Mouse (Mus musculus) mature B cell (primary cell): ENCODE measurements at regions not wholly inside any gene's neighbourhood (a gene's known extent, or its start where the extent isn't known, plus 50 kb on each side); places are given as distances from the start of the nearest gene placed in this dataset.
"Not testable (repeated sequence)": the region's sequence is repeated elsewhere in the genome, so short reads cannot be mapped to it uniquely, and the experiment has no call there.

Experiments
- in situ Hi-C: fragments of 300-500 bp; cut with MboI; formaldehyde crosslinking; loops from 2 replicates; pipeline ENCODE4 v1.14.3; 2019

- in situ Hi-C loops, result no loop called here
Observed at GRCm38 (mm10) chr12:117379103-117379850, 137.0 kb upstream of the Rapgef5 start.

GRCm38 (mm10) chr12:117380836-117381235, 135.4 kb upstream of the Rapgef5 start:
- in situ Hi-C loops, result no loop called here

GRCm38 (mm10) chr12:117382727-117383126, 133.6 kb upstream of the Rapgef5 start:
- in situ Hi-C loops, result not testable (repeated sequence)

- in situ Hi-C loops, result no loop called here
Observed at GRCm38 (mm10) chr12:117385072-117385666, 131.1 kb upstream of the Rapgef5 start.

GRCm38 (mm10) chr12:117385697-117386096, 130.6 kb upstream of the Rapgef5 start:
- in situ Hi-C loops, result no loop called here

- in situ Hi-C loops, result no loop called here
Observed at GRCm38 (mm10) chr12:117386957-117387356, 129.3 kb upstream of the Rapgef5 start.

- in situ Hi-C loops, result no loop called here
Observed at GRCm38 (mm10) chr12:117389516-117390347, 126.5 kb upstream of the Rapgef5 start.

GRCm38 (mm10) chr12:117397512-117397911, 118.8 kb upstream of the Rapgef5 start:
- in situ Hi-C loops, result no loop called here

GRCm38 (mm10) chr12:117403513-117404156, 112.6 kb upstream of the Rapgef5 start:
- in situ Hi-C loops, result loop anchor here (10.0 kb wide), 1 partner anchor 361 kb away; no protein-coding TSS in a partner anchor

GRCm38 (mm10) chr12:117404157-117404752, 112.0 kb upstream of the Rapgef5 start:
- in situ Hi-C loops, result loop anchor here (10.0 kb wide), 1 partner anchor 361 kb away; no protein-coding TSS in a partner anchor

GRCm38 (mm10) chr12:117406832-117407231, 109.4 kb upstream of the Rapgef5 start:
- in situ Hi-C loops, result loop anchor here (10.0 kb wide), 1 partner anchor 358 kb away; no protein-coding TSS in a partner anchor

GRCm38 (mm10) chr12:117410604-117411003, 105.7 kb upstream of the Rapgef5 start:
- in situ Hi-C loops, result no loop called here

GRCm38 (mm10) chr12:117412257-117412656, 104.0 kb upstream of the Rapgef5 start:
- in situ Hi-C loops, result no loop called here

GRCm38 (mm10) chr12:117412779-117413505, 103.3 kb upstream of the Rapgef5 start:
- in situ Hi-C loops, result no loop called here

- in situ Hi-C loops, result no loop called here
Observed at GRCm38 (mm10) chr12:117414020-117414419, 102.3 kb upstream of the Rapgef5 start.

- in situ Hi-C loops, result no loop called here
Observed at GRCm38 (mm10) chr12:117415146-117415545, 101.1 kb upstream of the Rapgef5 start.

GRCm38 (mm10) chr12:117417991-117418390, 98.3 kb upstream of the Rapgef5 start:
- in situ Hi-C loops, result no loop called here

- in situ Hi-C loops, result no loop called here
Observed at GRCm38 (mm10) chr12:117422315-117422978, 93.8 kb upstream of the Rapgef5 start.

- in situ Hi-C loops, result no loop called here
Observed at GRCm38 (mm10) chr12:117425363-117426031, 90.8 kb upstream of the Rapgef5 start.

- in situ Hi-C loops, result no loop called here
Observed at GRCm38 (mm10) chr12:117427431-117427830, 88.8 kb upstream of the Rapgef5 start.
